Mouse (Mus musculus) midbrain, postnatal 0 days (tissue): ENCODE data around the gene Prkce. TPM values are rescaled to one million over a fixed set of nuclear protein-coding genes. Genes with fewer than 3 reads are reported as not detected.

Source experiments
- ATAC-seq: fragments of 200-750 bp; cut with Nextera tagmentation; 2 replicates; pipeline ENCODE4 v1.8.0; 2017; ENCODE audit warnings: moderate number of reproducible peaks, mild to moderate bottlenecking, moderate TSS enrichment, moderate library complexity; ENCODE audit not compliant: low FRiP score
- DNase-seq: peaks from one replicate; pipeline ENCODE4 v3.0.0-alpha.2; 2015; ENCODE audit warnings: low spot score
- H3K27ac ChIP-seq: fragments of 300-500 bp; sonication (generic); 2 replicates; pipeline ENCODE4 v1.5.1; 2014; ENCODE audit warnings: low read depth, mild to moderate bottlenecking, low read length, mixed read lengths
- H3K27me3 ChIP-seq: fragments of 300-500 bp; sonication (generic); 2 replicates; pipeline ENCODE4 v1.6.1; 2014; ENCODE audit warnings: low read length, control low read depth, mixed read lengths; ENCODE audit not compliant: insufficient read depth
- H3K36me3 ChIP-seq: fragments of 300-500 bp; sonication (generic); 2 replicates; pipeline ENCODE4 v1.6.1; 2014; ENCODE audit warnings: low read length, control low read depth, mixed read lengths; ENCODE audit not compliant: insufficient read depth
- H3K4me1 ChIP-seq: fragments of 300-500 bp; sonication (generic); 2 replicates; pipeline ENCODE4 v1.6.1; 2014; ENCODE audit warnings: mild to moderate bottlenecking, control low read depth, antibody characterized with exemption, low read length, mixed read lengths; ENCODE audit not compliant: insufficient read depth
- H3K4me2 ChIP-seq: fragments of 300-500 bp; sonication (generic); 2 replicates; pipeline ENCODE4 v1.6.1; 2014; ENCODE audit warnings: low read depth, mild to moderate bottlenecking, low read length, mixed read lengths; ENCODE audit not compliant: poor library complexity, severe bottlenecking
- H3K4me3 ChIP-seq: fragments of 300-500 bp; sonication (generic); 2 replicates; pipeline ENCODE4 v1.5.1; 2014; ENCODE audit warnings: low read depth, mild to moderate bottlenecking, low read length, moderate library complexity
- H3K9ac ChIP-seq: fragments of 300-500 bp; sonication (generic); replicated peaks from 2 replicates; pipeline ENCODE4 v1.6.1; 2014; ENCODE audit warnings: mild to moderate bottlenecking, low read length, moderate library complexity, mixed read lengths; ENCODE audit not compliant: poor library complexity, severe bottlenecking
- H3K9me3 ChIP-seq: fragments of 300-500 bp; sonication (generic); 2 replicates; pipeline ENCODE4 v1.6.1; 2016; ENCODE audit warnings: low read length, control low read depth
- CTCF ChIP-seq: IDR thresholded peaks from 2 replicates; pipeline ENCODE4 v1.5.1; 2016; ENCODE audit warnings: antibody characterized with exemption, mild to moderate bottlenecking
- WGBS: fragments of 180-500 bp; shearing (Covaris S2); extraction: QIAGEN DNeasy Blood & Tissue Kit; methylation state at CpG from one replicate; pipeline ENCODE4 v1.1.7; 2014; 5-methylcytosine and 5-hydroxymethylcytosine counted together
- polyA plus RNA-seq: library from polyadenylated mRNA; unstranded; fragments of >200 nt; fragmentation: Nextera tagmentation; extraction: Ambion mirVana; gene quantifications from 2 replicates; pipeline ENCODE4 v1.2.1, GENCODE M21; 2015
- total RNA-seq: library from RNA; depleted of rRNA; stranded (reverse); fragments of >200 nt; gene quantifications from 2 replicates; pipeline ENCODE4 v1.2.3, GENCODE M21; 2014

Prkce gene
- total and polyA plus RNA-seq, 2 experiments from 2014 or later: 61.0 to 64.5 TPM

GRCm38 (mm10) chr17:86463369-86463768 is 295.8 kb downstream of the Prkce start:
- no peak overlapping the region for H3K4me2 ChIP-seq
- 70% methylated on average over 3 of the region's 3 CpGs for WGBS
- TF ChIP-seq CTCF: no peak; the same call in 1 of the 2 replicates
- H3K9me3 ChIP-seq: no peaks in the 10 kb centered on the region
- no peak overlapping the region for H3K27ac ChIP-seq
- no peak for ATAC-seq
- H3K9ac ChIP-seq: no peak overlapping the region
- 0 out of 2 replicates have a peak, but pooled peaks cover 7% of the 10 kb centered on the region for H3K4me1 ChIP-seq
- H3K4me3 ChIP-seq: no peak overlapping the region
- no peaks in the 10 kb centered on the region for H3K36me3 ChIP-seq
- no peak for DNase-seq
- no peaks in the 10 kb centered on the region for H3K27me3 ChIP-seq

GRCm38 (mm10) chr17:86464197-86464596 is 296.6 kb downstream of the Prkce start:
- Histone ChIP-seq H3K4me1 (0 out of 2 replicates have a peak, but pooled peaks cover 7% of the 10 kb centered on the region), H3K9ac (no peak overlapping the region), H3K4me2 (no peak overlapping the region), H3K27ac (no peak overlapping the region), H3K27me3 (no peaks in the 10 kb centered on the region), H3K4me3 (no peak overlapping the region), H3K36me3 (no peaks in the 10 kb centered on the region), H3K9me3 (no peaks in the 10 kb centered on the region)
- no peak for TF ChIP-seq CTCF
- 93% methylated on average over 8 of the region's 8 CpGs for WGBS
- DNase-seq (no peak), ATAC-seq (no peak)

- no peak overlapping the region for H3K9ac ChIP-seq
- H3K36me3 ChIP-seq: no peaks in the 10 kb centered on the region
- H3K9me3 ChIP-seq: no peaks in the 10 kb centered on the region
- no peak overlapping the region for H3K4me3 ChIP-seq
- ATAC-seq (no peak), DNase-seq (peak; percentile 66)
- no peak overlapping the region for H3K4me2 ChIP-seq
- H3K27me3 ChIP-seq: no peaks in the 10 kb centered on the region
- 0 out of 2 replicates have a peak, but pooled peaks cover 7% of the 10 kb centered on the region for H3K4me1 ChIP-seq
- 39% methylated on average over 16 of the region's 16 CpGs for WGBS
- no peak for TF ChIP-seq CTCF
- no peak overlapping the region for H3K27ac ChIP-seq
Measured at GRCm38 (mm10) chr17:86464689-86465363, 297.2 kb downstream of the Prkce start.

DNA sequence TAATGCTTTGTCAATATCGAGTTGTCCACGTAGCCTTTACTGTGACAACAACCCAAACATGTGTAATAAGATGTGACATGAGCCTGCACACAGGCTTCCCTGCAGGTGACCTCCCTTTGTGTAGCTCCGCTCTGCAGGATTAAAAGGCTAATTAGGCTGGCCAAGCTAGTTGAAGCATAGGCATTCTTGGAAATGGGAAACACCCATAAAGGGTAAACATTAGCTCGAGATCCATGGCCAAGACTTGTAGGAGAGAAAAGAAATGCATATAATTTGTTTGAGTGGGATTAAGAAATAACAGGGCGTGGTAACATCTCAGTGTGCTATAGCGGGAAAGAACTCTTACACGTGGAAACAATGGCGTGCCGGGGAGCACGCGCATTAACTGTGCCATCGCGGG is 298.3 kb downstream of the Prkce start:
- TF ChIP-seq CTCF: no peak
- Histone ChIP-seq H3K4me1 (0 out of 2 replicates have a peak, but pooled peaks cover 7% of the 10 kb centered on the region), H3K4me2 (no peak overlapping the region), H3K36me3 (no peaks in the 10 kb centered on the region), H3K9me3 (no peaks in the 10 kb centered on the region), H3K4me3 (no peak overlapping the region), H3K9ac (no peak overlapping the region), H3K27ac (no peak overlapping the region), H3K27me3 (no peaks in the 10 kb centered on the region)
- DNase-seq: no peak
- WGBS: 28% methylated on average over 13 of the region's 13 CpGs
- no peak for ATAC-seq

- Histone ChIP-seq H3K4me2 (no peak overlapping the region), H3K4me1 (0 out of 2 replicates have a peak, but pooled peaks cover 7% of the 10 kb centered on the region), H3K9ac (no peak overlapping the region), H3K36me3 (no peaks in the 10 kb centered on the region), H3K4me3 (no peak overlapping the region), H3K27ac (no peak overlapping the region), H3K27me3 (no peaks in the 10 kb centered on the region), H3K9me3 (no peaks in the 10 kb centered on the region)
- ATAC-seq (no peak), DNase-seq (no peak)
- TF ChIP-seq CTCF: no peak
- 38% methylated on average over 7 of the region's 7 CpGs for WGBS
Measured at GRCm38 (mm10) chr17:86466412-86466811, 298.8 kb downstream of the Prkce start.

DNA sequence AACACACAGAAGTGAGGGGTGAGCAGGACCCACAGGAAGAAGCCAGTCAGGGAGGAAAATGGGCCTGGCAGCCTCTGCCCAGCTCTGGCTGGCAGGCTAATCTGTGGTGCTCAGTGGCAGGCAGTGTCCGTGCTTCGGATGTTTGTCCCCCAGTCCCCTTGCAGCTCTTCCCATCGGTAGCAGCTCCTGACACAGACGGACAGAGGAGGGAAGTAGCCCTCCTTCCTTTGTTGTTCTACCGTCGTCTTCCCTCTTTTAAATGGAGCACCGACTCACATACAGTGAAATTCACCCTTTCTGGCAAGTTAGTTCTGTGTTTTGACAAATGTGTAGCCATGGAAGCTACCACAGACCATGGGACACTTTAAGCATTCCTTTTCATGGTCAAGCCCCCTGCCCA is 299.3 kb downstream of the Prkce start:
- DNase-seq (no peak), ATAC-seq (no peak)
- no peak overlapping the region for H3K9ac ChIP-seq
- 38% methylated on average over 7 of the region's 7 CpGs for WGBS
- no peak overlapping the region for H3K27ac ChIP-seq
- H3K27me3 ChIP-seq: no peaks in the 10 kb centered on the region
- H3K4me1 ChIP-seq: 0 out of 2 replicates have a peak, but pooled peaks cover 7% of the 10 kb centered on the region
- H3K9me3 ChIP-seq: no peaks in the 10 kb centered on the region
- H3K4me2 ChIP-seq: no peak overlapping the region
- TF ChIP-seq CTCF: no peak
- no peak overlapping the region for H3K4me3 ChIP-seq
- H3K36me3 ChIP-seq: no peaks in the 10 kb centered on the region
